Mouse (Mus musculus): Measurements from ENCODE around the gene Olfr1461. TPM values are rescaled to one million over a fixed set of nuclear protein-coding genes. Genes with fewer than 3 reads are reported as not detected.

The Olfr1461 gene
- not detected in 2 replicates for polyA plus RNA-seq (2012)

GRCm38 (mm10) chr19:13162700-13163099 lies at the start of gene Olfr1461:
Gene Olfr1461, plus strand, starts transcription at chr19:13163000.
- TF ChIP-seq GATA1 (IDR thresholded peaks at IDR 0.05; ENCODE audit: low read length), result no peak

- no peak for TF ChIP-seq GATA1 (IDR thresholded peaks at IDR 0.05; ENCODE audit: low read length)
These were observed 13.4 kb upstream of the Olfr1461 start, which contains the start of gene Olfr1459 for GRCm38 (mm10) chr19:13149449-13149848. Gene Olfr1459, minus strand, starts transcription at chr19:13149549.

GRCm38 (mm10) chr19:13185434-13185833 lies 22.6 kb downstream of the Olfr1461 start, which contains the start of gene Olfr1462:
Gene Olfr1462, plus strand, starts transcription at chr19:13185734.
- TF ChIP-seq GATA1 (IDR thresholded peaks at IDR 0.05; ENCODE audit: low read length), result no peak

Other genes starting within 250 kb of the Olfr1461 start
- gene Olfr1448, start 238.6 kb upstream of the Olfr1461 start, polyA plus RNA-seq (2012), result not detected in 2 replicates
- gene Olfr1449, start 232.2 kb upstream of the Olfr1461 start, polyA plus RNA-seq (2012), result not detected in 2 replicates
- gene Olfr1450, start 212.7 kb upstream of the Olfr1461 start, polyA plus RNA-seq (2012), result not detected in 2 replicates
- gene Olfr1451, start 168.0 kb upstream of the Olfr1461 start, polyA plus RNA-seq (2012), result not detected in 2 replicates
- gene Olfr1453, start 134.7 kb upstream of the Olfr1461 start, polyA plus RNA-seq (2012), result not detected in 2 replicates
- gene Olfr1454, start 102.4 kb upstream of the Olfr1461 start, polyA plus RNA-seq (2012), result not detected in 2 replicates
- gene Olfr1457, start 65.1 kb upstream of the Olfr1461 start, polyA plus RNA-seq (2012), result not detected in 2 replicates
- not detected in 2 replicates for gene Olfr1458, start 56.2 kb upstream of the Olfr1461 start, polyA plus RNA-seq (2012)
- gene Olfr1459, start 13.5 kb upstream of the Olfr1461 start, polyA plus RNA-seq (2012), result not detected in 2 replicates
- gene Olfr1462, start 22.7 kb downstream of the Olfr1461 start, polyA plus RNA-seq (2012), result not detected in 2 replicates
- not detected in 2 replicates for gene Olfr1463, start 68.3 kb downstream of the Olfr1461 start, polyA plus RNA-seq (2012)
- gene Olfr1465, start 152.5 kb downstream of the Olfr1461 start, polyA plus RNA-seq (2012), result not detected in 2 replicates
- gene Olfr1466, start 175.9 kb downstream of the Olfr1461 start, polyA plus RNA-seq (2012), result not detected in 2 replicates
- gene Olfr1467, start 199.2 kb downstream of the Olfr1461 start, polyA plus RNA-seq (2012), result not detected in 2 replicates
- gene Olfr1469, start 244.8 kb downstream of the Olfr1461 start, polyA plus RNA-seq (2012), result not detected in 2 replicates

All from G1E-ER4 (cell line).